Mouse (Mus musculus) lung, embryonic 14.5 days (tissue): ENCODE measurements around the gene Dop1b. TPM values are rescaled to one million over a fixed set of nuclear protein-coding genes. Genes with fewer than 3 reads are reported as not detected.

ENCODE experiments used
- ATAC-seq: fragments of 200-750 bp; cut with Nextera tagmentation; 2 replicates; pipeline ENCODE4 v1.8.0; 2017; ENCODE audit warnings: mild to moderate bottlenecking, moderate TSS enrichment, moderate library complexity; ENCODE audit not compliant: insufficient read depth
- DNase-seq: peaks from one replicate; pipeline ENCODE4 v3.0.0-alpha.2; 2015
- H3K27ac ChIP-seq: fragments of 300-500 bp; sonication (generic); 2 replicates; pipeline ENCODE4 v1.5.1; 2014; ENCODE audit warnings: low read depth, mild to moderate bottlenecking, moderate library complexity
- H3K27me3 ChIP-seq: fragments of 300-500 bp; sonication (generic); 2 replicates; pipeline ENCODE4 v1.6.1; 2014; ENCODE audit warnings: low read length, control low read depth; ENCODE audit not compliant: insufficient read depth
- H3K36me3 ChIP-seq: fragments of 300-500 bp; sonication (generic); 2 replicates; pipeline ENCODE4 v1.6.1; 2014; ENCODE audit warnings: control low read depth; ENCODE audit not compliant: insufficient read depth
- H3K4me1 ChIP-seq: fragments of 300-500 bp; sonication (generic); 2 replicates; pipeline ENCODE4 v1.6.1; 2014; ENCODE audit warnings: antibody characterized with exemption, control low read depth; ENCODE audit not compliant: insufficient read depth
- H3K4me2 ChIP-seq: fragments of 300-500 bp; sonication (generic); 2 replicates; pipeline ENCODE4 v1.6.1; 2014; ENCODE audit warnings: mild to moderate bottlenecking
- H3K4me3 ChIP-seq: fragments of 300-500 bp; sonication (generic); 2 replicates; pipeline ENCODE4 v1.5.1; 2014; ENCODE audit warnings: low read depth, low read length
- H3K9ac ChIP-seq: fragments of 300-500 bp; sonication (generic); 2 replicates; pipeline ENCODE4 v1.6.1; 2014
- H3K9me3 ChIP-seq: fragments of 300-500 bp; sonication (generic); 2 replicates; pipeline ENCODE4 v1.6.1; 2016; ENCODE audit warnings: low read depth, low read length, control low read depth
- CTCF ChIP-seq: IDR thresholded peaks from 2 replicates; pipeline ENCODE4 v1.5.1; 2016; ENCODE audit warnings: antibody characterized with exemption, low read depth
- WGBS: fragments of 180-500 bp; shearing (Covaris S2); extraction: QIAGEN DNeasy Blood & Tissue Kit; methylation state at CpG from one replicate; pipeline ENCODE4 v1.1.7; 2014; 5-methylcytosine and 5-hydroxymethylcytosine counted together
- polyA plus RNA-seq: library from polyadenylated mRNA; unstranded; fragments of >200 nt; fragmentation: Nextera tagmentation; extraction: Ambion mirVana; gene quantifications from 2 replicates; pipeline ENCODE4 v1.2.1, GENCODE M21; 2014

Dop1b gene
- polyA plus RNA-seq, 1 experiment from 2014 or later, result 13.4 TPM

DNA sequence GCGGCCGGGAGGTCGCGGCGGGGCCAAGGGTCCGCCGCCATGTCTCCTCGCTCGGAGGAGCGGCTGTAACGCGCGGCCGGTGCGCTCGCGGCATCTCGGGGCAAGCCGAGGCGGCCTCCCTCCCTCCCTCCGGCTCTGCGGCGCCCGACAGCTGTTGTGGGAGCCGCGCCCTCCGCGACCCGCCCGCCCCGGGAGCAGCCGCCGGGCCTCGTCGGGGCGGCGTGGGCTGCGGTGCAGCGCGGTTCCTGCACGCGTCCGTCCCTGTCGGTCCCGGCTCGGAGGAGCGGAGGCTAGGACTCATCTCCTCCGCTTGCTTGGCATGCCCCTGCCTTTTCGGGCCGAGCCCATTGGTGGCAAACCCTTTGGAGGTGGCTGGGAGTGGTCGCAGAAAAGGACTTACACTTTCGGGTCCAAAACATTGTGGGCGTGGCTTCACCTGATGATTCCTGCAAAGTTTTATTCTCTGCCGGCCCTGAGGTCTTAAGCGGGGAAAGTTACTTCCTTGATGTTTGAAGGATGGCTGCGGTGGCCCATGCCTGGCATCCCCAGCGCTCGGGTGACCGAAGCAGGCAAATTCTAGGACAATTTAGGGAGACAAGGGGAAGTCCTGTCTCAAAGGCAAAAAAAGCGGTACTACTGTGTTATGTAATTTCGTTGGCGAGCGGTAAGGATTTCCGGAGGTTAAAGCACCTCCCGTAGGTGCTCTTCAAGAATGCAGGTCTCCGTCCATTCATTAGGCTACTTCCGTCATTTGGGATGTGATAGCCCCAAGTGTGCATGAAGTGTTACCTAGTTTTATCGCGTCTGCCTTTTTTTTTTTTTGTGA lies 121.0 kb downstream of the Dop1b start:
- H3K4me1 ChIP-seq, result 0 out of 2 replicates have a peak, but pooled peaks cover 4% of the 10 kb centered on the region
- peak overlapping the region; percentile 95 for H3K27ac ChIP-seq
- no peaks in the 10 kb centered on the region for H3K27me3 ChIP-seq
- H3K4me2 ChIP-seq, result peak overlapping the region; percentile 80
- 0 out of 2 replicates have a peak, but pooled peaks cover 3% of the 10 kb centered on the region for H3K36me3 ChIP-seq
- ATAC-seq, result peak; percentile 70
- no peak for TF ChIP-seq CTCF
- peak; percentile 72 for DNase-seq
- H3K9me3 ChIP-seq, result no peaks in the 10 kb centered on the region
- WGBS, result under 1% methylated on average over 56 of the region's 69 CpGs
- H3K9ac ChIP-seq, result peak overlapping the region; percentile 96
- H3K4me3 ChIP-seq, result peak overlapping the region; percentile 97

DNA sequence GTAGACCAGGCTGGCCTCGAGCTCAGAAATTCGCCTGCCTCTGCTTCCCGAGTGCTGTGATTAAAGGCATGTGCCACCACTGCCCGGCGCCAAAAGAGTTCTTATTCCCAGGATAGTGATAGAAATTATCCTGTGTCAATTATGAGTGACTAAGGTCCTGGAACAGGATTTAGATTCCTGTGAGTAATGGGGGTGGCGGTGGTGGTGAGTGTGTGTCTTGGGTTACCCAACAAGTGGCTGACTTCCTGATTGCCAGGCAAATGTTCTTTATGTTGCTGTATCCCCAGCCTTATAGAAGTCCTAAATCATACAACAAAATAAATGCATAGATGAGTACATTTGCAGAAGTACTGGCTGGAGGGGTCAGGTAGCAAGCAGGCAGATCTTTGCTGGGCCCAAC lies 121.8 kb downstream of the Dop1b start:
- peak overlapping the region; percentile 97 for H3K4me3 ChIP-seq

DNA sequence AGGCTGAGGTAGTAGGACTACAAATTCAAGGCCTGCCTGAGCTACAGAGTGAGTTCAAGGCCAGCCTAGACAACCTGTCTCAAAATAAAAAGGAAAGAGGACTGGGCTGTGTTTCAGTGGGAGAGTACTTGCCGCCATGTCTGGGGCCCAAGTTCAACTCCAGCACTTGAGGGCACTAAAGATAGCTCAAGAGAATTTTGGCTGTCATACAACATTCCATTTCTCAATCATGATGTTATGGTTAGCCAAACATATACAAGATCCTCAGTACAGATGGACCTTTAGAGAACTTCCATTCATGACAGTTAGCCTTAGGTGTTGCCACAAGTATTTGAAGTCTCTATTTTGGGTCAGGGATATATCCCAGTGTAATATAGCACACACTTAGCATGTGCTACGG lies 122.4 kb downstream of the Dop1b start:
- H3K27ac ChIP-seq, result no peak overlapping the region
- 80% methylated on average over 2 of the region's 2 CpGs for WGBS
- ATAC-seq (no peak), DNase-seq (peak; percentile 31)
- H3K4me1 ChIP-seq, result 0 out of 2 replicates have a peak, but pooled peaks cover 4% of the 10 kb centered on the region
- H3K4me3 ChIP-seq, result 0 out of 2 replicates have a peak overlapping the region, but pooled peaks have one; percentile 97
- TF ChIP-seq CTCF, result no peak
- H3K27me3 ChIP-seq, result no peaks in the 10 kb centered on the region
- peak overlapping the region; percentile 80 for H3K4me2 ChIP-seq
- no peak overlapping the region for H3K9ac ChIP-seq
- 0 out of 2 replicates have a peak, but pooled peaks cover 3% of the 10 kb centered on the region for H3K36me3 ChIP-seq
- H3K9me3 ChIP-seq, result no peaks in the 10 kb centered on the region

More for the DNA sequence above, 121.8 kb downstream of the Dop1b start:
- Histone ChIP-seq H3K36me3 (0 out of 2 replicates have a peak, but pooled peaks cover 3% of the 10 kb centered on the region), H3K4me2 (peak overlapping the region; percentile 80), H3K9ac (no peak overlapping the region), H3K4me1 (0 out of 2 replicates have a peak, but pooled peaks cover 4% of the 10 kb centered on the region), H3K27me3 (no peaks in the 10 kb centered on the region), H3K9me3 (no peaks in the 10 kb centered on the region), H3K27ac (no peak overlapping the region)
- 87% methylated on average over 6 of the region's 6 CpGs for WGBS
- DNase-seq (no peak), ATAC-seq (no peak)
- TF ChIP-seq CTCF, result no peak

DNA sequence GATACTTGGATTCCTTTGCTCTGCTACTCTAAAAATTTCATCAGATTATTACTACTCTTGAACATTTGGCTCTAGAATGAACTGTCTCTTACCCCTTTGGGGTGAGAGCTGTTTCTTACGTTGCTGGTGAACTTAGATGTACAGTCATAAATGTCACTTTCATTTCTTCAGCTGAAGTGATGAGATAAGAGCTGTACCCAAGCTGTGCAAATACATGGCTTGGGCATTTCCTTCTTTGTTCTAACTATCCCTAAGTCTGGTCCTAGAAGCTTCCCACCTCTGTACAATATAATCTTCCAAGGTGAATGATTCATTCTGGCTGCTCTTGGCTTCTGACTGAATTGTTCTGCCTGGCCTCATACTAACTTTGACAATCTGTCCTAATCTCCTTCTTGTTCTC lies 127.3 kb downstream of the Dop1b start:
- H3K9ac ChIP-seq, result no peak overlapping the region
- no peak overlapping the region for H3K4me3 ChIP-seq
- TF ChIP-seq CTCF, result no peak
- H3K9me3 ChIP-seq, result no peaks in the 10 kb centered on the region
- no peaks in the 10 kb centered on the region for H3K27me3 ChIP-seq
- H3K27ac ChIP-seq, result no peak overlapping the region
- H3K36me3 ChIP-seq, result no peaks in the 10 kb centered on the region; the same call in 1 of the 2 replicates
- 0 out of 2 replicates have a peak, but pooled peaks cover 2% of the 10 kb centered on the region for H3K4me1 ChIP-seq
- DNase-seq (no peak), ATAC-seq (no peak)
- WGBS, result 75% methylated on average over 1 of the region's 1 CpGs
- H3K4me2 ChIP-seq, result no peak overlapping the region

GRCm38 (mm10) chr16:93850527-93850926 lies 138.8 kb downstream of the Dop1b start:
- DNase-seq, result peak; percentile 33
- no peak for ATAC-seq
- Histone ChIP-seq H3K9me3 (no peaks in the 10 kb centered on the region), H3K4me1 (no peaks in the 10 kb centered on the region), H3K36me3 (peaks cover 94% of the 10 kb centered on the region), H3K9ac (no peak overlapping the region), H3K4me3 (no peak overlapping the region), H3K4me2 (no peak overlapping the region), H3K27me3 (no peaks in the 10 kb centered on the region), H3K27ac (no peak overlapping the region)
- TF ChIP-seq CTCF, result no peak
- 97% methylated on average over 3 of the region's 3 CpGs for WGBS

GRCm38 (mm10) chr16:93859967-93860366 lies 148.3 kb downstream of the Dop1b start:
- WGBS, result 85% methylated on average over 4 of the region's 4 CpGs
- Histone ChIP-seq H3K36me3 (peaks cover 87% of the 10 kb centered on the region), H3K4me3 (no peak overlapping the region), H3K27me3 (no peaks in the 10 kb centered on the region), H3K4me2 (no peak overlapping the region), H3K27ac (no peak overlapping the region), H3K4me1 (no peaks in the 10 kb centered on the region), H3K9ac (no peak overlapping the region), H3K9me3 (no peaks in the 10 kb centered on the region)
- DNase-seq (no peak), ATAC-seq (no peak)
- TF ChIP-seq CTCF, result no peak

Other genes starting within 250 kb of the Dop1b start
- gene Setd4, start 107.8 kb upstream of the Dop1b start, polyA plus RNA-seq, result 10.3 and 12.0 TPM in 2 replicates
- 87.0 and 94.3 TPM in 2 replicates for gene Cbr1, start 106.1 kb upstream of the Dop1b start, polyA plus RNA-seq
- gene Gm5678, start 83.8 kb upstream of the Dop1b start, polyA plus RNA-seq, result not detected in 2 replicates
- 4.4 and 5.4 TPM in 2 replicates for gene Cbr3, start 28.7 kb upstream of the Dop1b start, polyA plus RNA-seq
- gene Morc3, start 120.2 kb downstream of the Dop1b start, polyA plus RNA-seq, result 35.1 and 36.0 TPM in 2 replicates
- 98.5 and 99.6 TPM in 2 replicates for gene Chaf1b, start 172.0 kb downstream of the Dop1b start, polyA plus RNA-seq